Mouse (Mus musculus) CH12.LX (cell line): ENCODE data around the gene Tbpl1. TPM values are rescaled to one million over a fixed set of nuclear protein-coding genes. Genes with fewer than 3 reads are reported as not detected.

ENCODE experiments used
- DNase-seq: peaks from one replicate; pipeline ENCODE4 v3.0.0-alpha.2; 2013; ENCODE audit errors: extremely low read depth
- H3K27ac ChIP-seq: 2 replicates; pipeline ENCODE4 v1.5.1; 2012; ENCODE audit warnings: low read depth, mild to moderate bottlenecking, control low read depth, moderate library complexity; ENCODE audit not compliant: insufficient read depth
- H3K27me3 ChIP-seq: replicated peaks from 2 replicates; pipeline ENCODE3; 2012; ENCODE audit warnings: inconsistent platforms
- H3K36me3 ChIP-seq, 2 experiments: replicated peaks in 1 of 2; 2 replicates each; pipeline versions ENCODE3 to v1.6.1; 2012; ENCODE audit warnings: inconsistent platforms in 1 of 2, low read length in 1 of 2, mild to moderate bottlenecking in 1 of 2, mixed read lengths in 1 of 2, moderate library complexity in 1 of 2; ENCODE audit not compliant: control insufficient read depth in 1 of 2, insufficient read depth in 1 of 2
- H3K4me1 ChIP-seq, 2 experiments: 2 replicates each; pipeline ENCODE4 v1.6.1; 2012; ENCODE audit warnings: inconsistent platforms in 1 of 2, moderate library complexity in 1 of 2; ENCODE audit not compliant: insufficient read depth in 2 of 2, control insufficient read depth in 1 of 2
- H3K4me2 ChIP-seq: 2 replicates; pipeline ENCODE4 v1.6.1; 2012; ENCODE audit warnings: low read depth, mild to moderate bottlenecking, control low read depth; ENCODE audit not compliant: poor library complexity, insufficient read depth, severe bottlenecking
- H3K4me3 ChIP-seq, 3 experiments: fragments of 150-350 bp in 1 of 3; sonication (generic) in 1 of 3; replicated peaks in 1 of 3; 2 replicates each; pipeline versions ENCODE3 to v1.5.1; 2011 to 2012; ENCODE audit warnings: low read depth in 2 of 3, low read length in 2 of 3, mild to moderate bottlenecking in 2 of 3, moderate library complexity in 2 of 3, control low read depth in 1 of 3, improper control_type of control experiment in 1 of 3, inconsistent platforms in 1 of 3, mixed read lengths in 1 of 3; ENCODE audit not compliant: poor library complexity in 1 of 3
- H3K79me2 ChIP-seq: replicated peaks from 2 replicates; pipeline ENCODE4 v1.6.1; 2012; ENCODE audit warnings: mild to moderate bottlenecking, moderate library complexity; ENCODE audit not compliant: control insufficient read depth, poor library complexity, insufficient read depth, severe bottlenecking; ENCODE audit errors: extremely low read depth
- H3K9ac ChIP-seq: 2 replicates; pipeline ENCODE4 v1.6.1; 2012; ENCODE audit warnings: low read depth, mild to moderate bottlenecking, control low read depth, moderate library complexity; ENCODE audit not compliant: insufficient read depth
- H3K9me3 ChIP-seq: replicated peaks from 2 replicates; pipeline ENCODE3; 2012; ENCODE audit warnings: low read length, inconsistent platforms, mixed read lengths
- CHD2 ChIP-seq: IDR thresholded peaks from 2 replicates; pipeline ENCODE4 v1.6.1; 2011; ENCODE audit warnings: low read length, improper control_type of control experiment
- CTCF ChIP-seq, 2 experiments: IDR thresholded peaks in 1 of 2; conservative IDR thresholded peaks in 1 of 2; 2 replicates each; pipeline ENCODE4 v1.5.1; 2011 to 2012; ENCODE audit warnings: low read depth in 2 of 2, low read length in 2 of 2, improper control_type of control experiment in 1 of 2, inconsistent platforms in 1 of 2, mild to moderate bottlenecking in 1 of 2, moderate library complexity in 1 of 2
- ELF1 ChIP-seq: IDR thresholded peaks from 2 replicates; pipeline ENCODE4 v1.6.1; 2014; ENCODE audit warnings: low read depth, mild to moderate bottlenecking, inconsistent platforms, low read length, improper control_type of control experiment
- ETS1 ChIP-seq: conservative IDR thresholded peaks from 2 replicates; pipeline ENCODE4 v1.6.1; 2012; ENCODE audit warnings: low read depth, mild to moderate bottlenecking, inconsistent platforms, low read length, improper control_type of control experiment, moderate library complexity
- GABPA ChIP-seq: IDR thresholded peaks from 2 replicates; pipeline ENCODE4 v1.6.1; 2012; ENCODE audit warnings: low read depth, low read length, improper control_type of control experiment, inconsistent platforms; ENCODE audit not compliant: insufficient replicate concordance
- HCFC1 ChIP-seq: IDR thresholded peaks from 2 replicates; pipeline ENCODE4 v1.6.1; 2012; ENCODE audit warnings: low read depth, mild to moderate bottlenecking, inconsistent platforms, low read length, improper control_type of control experiment
- JUND ChIP-seq: conservative IDR thresholded peaks from 2 replicates; pipeline ENCODE4 v1.6.1; 2011; ENCODE audit warnings: low read depth, low read length, improper control_type of control experiment
- MAFK ChIP-seq: IDR thresholded peaks from 2 replicates; pipeline ENCODE4 v1.6.1; 2011; ENCODE audit warnings: low read length, improper control_type of control experiment; ENCODE audit not compliant: insufficient replicate concordance
- MEF2A ChIP-seq: IDR thresholded peaks from 2 replicates; pipeline ENCODE4 v1.6.1; 2014; ENCODE audit warnings: low read depth, mild to moderate bottlenecking, inconsistent platforms, low read length, improper control_type of control experiment, borderline replicate concordance
- MXI1 ChIP-seq: IDR thresholded peaks from 2 replicates; pipeline ENCODE4 v1.6.1; 2011; ENCODE audit warnings: mild to moderate bottlenecking, low read depth, low read length, improper control_type of control experiment
- RAD21 ChIP-seq: IDR thresholded peaks from 2 replicates; pipeline ENCODE4 v1.6.1; 2011; ENCODE audit warnings: low read depth, mild to moderate bottlenecking, low read length, improper control_type of control experiment, moderate library complexity
- RCOR1 ChIP-seq: conservative IDR thresholded peaks from 2 replicates; pipeline ENCODE4 v1.6.1; 2012; ENCODE audit warnings: low read depth, mild to moderate bottlenecking, inconsistent platforms, low read length, improper control_type of control experiment
- SIN3A ChIP-seq: IDR thresholded peaks from 2 replicates; pipeline ENCODE4 v1.6.1; 2012; ENCODE audit warnings: low read length, improper control_type of control experiment, inconsistent platforms
- UBTF ChIP-seq: IDR thresholded peaks from 2 replicates; pipeline ENCODE4 v1.6.1; 2012; ENCODE audit warnings: low read depth, mild to moderate bottlenecking, inconsistent platforms, low read length, improper control_type of control experiment, moderate library complexity
- USF2 ChIP-seq: conservative IDR thresholded peaks from 2 replicates; pipeline ENCODE4 v1.6.1; 2011; ENCODE audit warnings: low read depth, low read length, improper control_type of control experiment
- ZMIZ1 ChIP-seq: IDR thresholded peaks from 2 replicates; pipeline ENCODE4 v1.6.1; 2012; ENCODE audit warnings: low read depth, mild to moderate bottlenecking, inconsistent platforms, low read length, improper control_type of control experiment
- dilution Hi-C: fragments of 300-500 bp; cut with MboI; formaldehyde crosslinking; loops from 2 replicates; pipeline ENCODE4 v1.14.3; 2020; ENCODE audit warnings: low sequenced_read_pairs; ENCODE audit not compliant: extremely low pct_unique_long_range_greater_than_20kb, extremely low pct_ligation_motif_present
- in situ Hi-C: fragments of 300-500 bp; cut with MboI; formaldehyde crosslinking; loops from 3 replicates; pipeline ENCODE4 v1.14.3; 2019; ENCODE audit warnings: low sequenced_read_pairs, low pct_ligation_motif_present, low pct_unique_long_range_greater_than_20kb, mixed read lengths
- polyA plus RNA-seq: library from polyadenylated mRNA; unstranded; fragments of >175 nt; gene quantifications from 2 replicates; pipeline ENCODE4 v1.2.1, GENCODE M21; 2012; ENCODE audit warnings: low read depth; ENCODE audit not compliant: insufficient read length
- total RNA-seq, 2 experiments: library from RNA; depleted of rRNA; stranded (reverse); fragments of 300-350 nt in 1 of 2; fragments of >200 nt in 1 of 2; gene quantifications; 2 replicates each; pipeline ENCODE4 v1.2.3; 2012 to 2014

The Tbpl1 gene
- total and polyA plus RNA-seq, 3 experiments = 34.6 to 54.6 (median 46.9) TPM

GRCm38 (mm10) chr10:22696864-22697263 is 34.9 kb downstream of the Tbpl1 start:
- Histone ChIP-seq H3K79me2 (no peaks in the 10 kb centered on the region), H3K4me2 (no peak overlapping the region), H3K4me1 (peaks cover 0 to 26% of the 10 kb centered on the region in 2 experiments; a peak in 3 of 4 replicates), H3K27ac (no peak overlapping the region), H3K36me3 (peaks cover 2 to 18% of the 10 kb centered on the region in 2 experiments), H3K27me3 (no peaks in the 10 kb centered on the region), H3K4me3 (no peak overlapping the region), H3K9ac (no peak overlapping the region), H3K9me3 (no peaks in the 10 kb centered on the region)
- dilution Hi-C loops (no loop called here), in situ Hi-C loops (no loop called here)
- no peak for TF ChIP-seq HCFC1
- TF ChIP-seq CHD2 = no peak
- no peak for TF ChIP-seq RAD21
- no peak for TF ChIP-seq MEF2A
- DNase-seq = no peak

GRCm38 (mm10) chr10:22696236-22696635 is 35.5 kb downstream of the Tbpl1 start:
- no peaks in the 10 kb centered on the region for H3K79me2 ChIP-seq
- TF ChIP-seq ZMIZ1 (no peak), RAD21 (no peak), MXI1 (no peak), USF2 (no peak), JUND (no peak), ELF1 (no peak), RCOR1 (no peak), MAFK (no peak), ETS1 (no peak), GABPA (no peak), UBTF (no peak), CTCF (conservative IDR thresholded peaks at IDR 0.05 in 1 of 2, IDR thresholded peaks at IDR 0.05 in 1 of 2; ENCODE audit: low read depth in 2 of 2, low read length in 2 of 2) (no peak), SIN3A (no peak)
- in situ Hi-C loops = no loop called here
- H3K4me2 ChIP-seq = no peak overlapping the region
- H3K27me3 ChIP-seq = no peaks in the 10 kb centered on the region
- no peak overlapping the region for H3K27ac ChIP-seq
- H3K36me3 ChIP-seq = peaks cover 2 to 18% of the 10 kb centered on the region in 2 experiments
- peaks cover 0 to 26% of the 10 kb centered on the region in 2 experiments; a peak in 3 of 4 replicates for H3K4me1 ChIP-seq
- no peaks in the 10 kb centered on the region for H3K9me3 ChIP-seq
- no peak overlapping the region for H3K9ac ChIP-seq
- H3K4me3 ChIP-seq = no peak overlapping the region
- dilution Hi-C loops = no loop called here
- DNase-seq = no peak
